Mouse (Mus musculus) frontal cortex, postnatal 36 days (tissue): ENCODE data around the gene Map3k5.
"Not testable (repeated sequence)": the region's sequence is repeated elsewhere in the genome, so short reads cannot be mapped to it uniquely, and the experiment has no call there.

Source experiments
- DNase-seq, 2 experiments: peaks; one replicate each; pipeline ENCODE4 v3.0.0; 2022; ENCODE audit warnings: low spot score in 2 of 2

The Map3k5 gene

GRCm38 (mm10) chr10:19963206-19963605 is 28.9 kb downstream of the Map3k5 start:
- DNase-seq, result no peak

- DNase-seq, result no peak
These were observed 29.8 kb downstream of the Map3k5 start for GRCm38 (mm10) chr10:19964105-19964504.

- peak in 1 of 2 experiments; percentile 17 for DNase-seq
These were observed 32.3 kb downstream of the Map3k5 start for GRCm38 (mm10) chr10:19966597-19966996.

- no peak for DNase-seq
These were observed 34.2 kb downstream of the Map3k5 start for GRCm38 (mm10) chr10:19968445-19968844.

GRCm38 (mm10) chr10:19969831-19970460 is 35.7 kb downstream of the Map3k5 start:
- no peak for DNase-seq

GRCm38 (mm10) chr10:19971491-19971890 is 37.2 kb downstream of the Map3k5 start:
- DNase-seq, result not testable (repeated sequence)

- DNase-seq, result no peak
These were observed 39.2 kb downstream of the Map3k5 start for GRCm38 (mm10) chr10:19973321-19974108.

GRCm38 (mm10) chr10:19977557-19977956 is 43.3 kb downstream of the Map3k5 start:
- no peak for DNase-seq

GRCm38 (mm10) chr10:19978662-19979199 is 44.5 kb downstream of the Map3k5 start:
- DNase-seq, result no peak

GRCm38 (mm10) chr10:19987736-19988135 is 53.5 kb downstream of the Map3k5 start:
- peak in 1 of 2 experiments; percentile 24 for DNase-seq

- no peak for DNase-seq
These were observed 55.7 kb downstream of the Map3k5 start for GRCm38 (mm10) chr10:19989986-19990385.

- no peak for DNase-seq
These were observed 56.4 kb downstream of the Map3k5 start for GRCm38 (mm10) chr10:19990638-19991037.

GRCm38 (mm10) chr10:19991237-19991865 is 57.1 kb downstream of the Map3k5 start:
- no peak for DNase-seq

- no peak for DNase-seq
These were observed 57.6 kb downstream of the Map3k5 start for GRCm38 (mm10) chr10:19991866-19992252.

- no peak for DNase-seq
These were observed 60.5 kb downstream of the Map3k5 start for GRCm38 (mm10) chr10:19994469-19995450.

- DNase-seq, result no peak
These were observed 61.9 kb downstream of the Map3k5 start for GRCm38 (mm10) chr10:19996151-19996550.

- DNase-seq, result no peak
These were observed 65.6 kb downstream of the Map3k5 start for GRCm38 (mm10) chr10:19999703-20000407.

- no peak for DNase-seq
These were observed 66.1 kb downstream of the Map3k5 start for GRCm38 (mm10) chr10:20000408-20000770.

- DNase-seq, result no peak
These were observed 67.7 kb downstream of the Map3k5 start for GRCm38 (mm10) chr10:20001990-20002389.

- DNase-seq, result no peak
These were observed 68.7 kb downstream of the Map3k5 start for GRCm38 (mm10) chr10:20003006-20003405.

GRCm38 (mm10) chr10:20004786-20005185 is 70.5 kb downstream of the Map3k5 start:
- no peak for DNase-seq
